Mouse (Mus musculus) T-helper 17 cell (primary cell): ENCODE data around the gene Creb3l4.

ENCODE experiments used
- in situ Hi-C, 2 experiments: fragments of 300-600 bp; cut with MboI, MseI; formaldehyde crosslinking; loops; 1 replicate in 1 of 2; 2 replicates in 1 of 2; pipeline ENCODE4 v1.15.1; 2025; ENCODE audit warnings: high pct_unique_total_duplicates in 2 of 2

The Creb3l4 gene

GRCm38 (mm10) chr3:90194759-90195158 lies 48.6 kb downstream of the Creb3l4 start:
- in situ Hi-C loops, result no loop called here

GRCm38 (mm10) chr3:90190859-90191510 lies 52.3 kb downstream of the Creb3l4 start:
- in situ Hi-C loops, result no loop called here
